Mouse (Mus musculus): ENCODE data around the gene Rnaseh2b.

GRCm38 (mm10) chr14:62248796-62249195, 43.6 kb upstream of the Rnaseh2b start:
- no peak for TF ChIP-seq CTCF (IDR thresholded peaks at IDR 0.05; ENCODE audit: low read depth)
- TF ChIP-seq EP300 (optimal IDR thresholded peaks at IDR 0.05), result no peak
